Mouse (Mus musculus): ENCODE data around the gene Sdccag8.

The Sdccag8 gene

DNA sequence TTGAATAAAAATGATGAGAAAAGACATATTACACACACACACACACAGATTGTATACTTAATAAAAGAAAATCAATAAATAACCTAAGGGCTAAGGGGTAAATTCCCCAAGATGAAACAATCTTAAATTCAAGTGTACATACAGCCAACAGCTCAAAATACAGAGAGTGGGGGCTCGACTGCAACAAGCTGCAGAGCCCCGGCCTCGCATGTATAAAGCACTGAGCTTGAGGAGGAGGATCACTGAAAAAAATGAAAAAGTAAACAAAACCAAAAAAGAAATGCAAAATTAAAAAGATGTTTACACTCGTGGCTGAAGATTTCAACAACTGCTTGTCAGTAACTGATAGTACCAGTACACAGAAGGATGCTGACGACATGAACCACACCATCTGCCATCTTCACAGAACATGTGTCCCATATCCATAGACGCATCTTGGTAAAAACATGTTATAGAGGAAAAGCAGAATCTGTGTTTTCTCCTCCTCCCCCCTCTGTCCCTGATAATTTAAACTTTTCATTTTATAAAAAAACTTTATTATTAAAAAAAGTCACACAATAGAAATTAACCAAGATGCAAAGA is 224.7 kb downstream of the Sdccag8 start:
- intact Hi-C loops (cut with DNase I) = no loop called here

DNA sequence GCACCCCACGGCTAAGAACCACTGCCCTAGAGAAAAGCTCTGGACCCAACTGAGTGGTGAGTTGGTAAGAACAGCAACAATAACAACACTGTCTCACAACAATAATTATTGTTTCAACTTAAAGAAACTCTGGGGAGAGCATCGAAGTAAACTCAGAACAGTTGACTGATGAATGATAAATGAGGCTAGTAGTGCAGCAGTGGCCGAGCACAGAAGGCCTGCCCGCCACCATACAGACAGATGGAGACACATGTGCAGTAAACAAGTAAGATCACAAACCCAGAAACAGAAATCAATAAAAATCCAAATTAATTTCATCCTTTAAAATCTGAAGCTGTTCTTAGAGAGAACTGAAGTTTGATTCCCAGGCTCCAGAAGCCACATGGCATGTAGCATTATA is 225.6 kb downstream of the Sdccag8 start:
- intact Hi-C loops (cut with DNase I) = no loop called here

GRCm38 (mm10) chr1:177045885-177046284 is 231.4 kb downstream of the Sdccag8 start:
- intact Hi-C loops (cut with DNase I) = no loop called here

DNA sequence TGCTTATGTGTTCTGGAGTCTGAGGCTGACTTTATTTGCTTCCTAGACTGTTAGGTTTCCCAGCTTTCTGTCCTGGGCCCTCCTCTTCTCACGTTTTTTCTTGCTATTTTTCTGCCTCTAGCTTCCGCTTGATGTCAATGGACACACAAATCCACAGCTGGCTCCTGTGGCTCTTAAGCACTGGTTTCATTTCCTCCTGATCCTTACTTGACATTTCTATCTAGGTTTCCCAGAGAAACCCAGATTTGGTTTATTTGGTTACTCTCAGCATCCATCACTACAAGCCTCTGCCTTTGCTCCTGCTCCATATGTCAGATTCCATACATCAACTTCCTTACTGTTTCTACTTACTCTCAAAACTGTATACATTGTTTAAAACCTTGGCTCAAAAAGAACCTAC is 232.5 kb downstream of the Sdccag8 start:
- intact Hi-C loops (cut with DNase I) = no loop called here

DNA sequence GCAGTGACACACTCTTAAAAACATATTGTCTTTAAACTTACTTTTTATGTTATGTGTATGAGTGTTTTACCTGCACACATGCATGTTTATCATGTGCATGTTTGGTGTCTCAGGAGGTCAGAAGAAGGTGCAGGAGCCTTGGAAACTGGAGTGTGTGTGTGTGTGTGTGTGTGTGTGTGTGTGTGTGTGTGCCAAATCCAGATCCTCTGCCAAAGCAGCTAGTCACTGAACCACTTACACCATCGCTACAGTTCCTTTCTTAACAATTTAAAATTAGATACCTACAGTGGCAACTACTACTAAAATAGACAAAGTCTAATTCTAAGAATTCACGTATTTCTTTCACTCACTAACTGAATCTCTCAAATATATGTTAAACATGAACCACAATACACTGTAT is 234.3 kb downstream of the Sdccag8 start:
- intact Hi-C loops (cut with DNase I) = no loop called here

- intact Hi-C loops (cut with DNase I) = no loop called here
Measured at GRCm38 (mm10) chr1:177051366-177051963, 237.0 kb downstream of the Sdccag8 start.

- intact Hi-C loops (cut with DNase I) = no loop called here
Measured at GRCm38 (mm10) chr1:177054891-177055290, 240.4 kb downstream of the Sdccag8 start.

GRCm38 (mm10) chr1:177061761-177062160 is 247.3 kb downstream of the Sdccag8 start:
- intact Hi-C loops (cut with DNase I) = no loop called here

- intact Hi-C loops (cut with DNase I) = no loop called here
Measured at GRCm38 (mm10) chr1:177065732-177066131, 251.3 kb downstream of the Sdccag8 start.

- intact Hi-C loops (cut with DNase I) = no loop called here
Measured at GRCm38 (mm10) chr1:177067123-177067646, 252.7 kb downstream of the Sdccag8 start.

GRCm38 (mm10) chr1:177069161-177069560 is 254.7 kb downstream of the Sdccag8 start:
- intact Hi-C loops (cut with DNase I) = no loop called here

Small RNA genes lying within 50 kb of the gene (microRNA-seq; reads per million reads assigned to microRNA genes)
- gene Gm25993 (0 reads per million in 2 experiments), gene Mir350 (80.8 to 112 reads per million in 2 experiments)
